Mouse (Mus musculus) liver, embryonic 14.5 days (tissue): Measurements from ENCODE around the gene Gm28038. TPM values are rescaled to one million over a fixed set of nuclear protein-coding genes. Genes with fewer than 3 reads are reported as not detected.

ENCODE experiments used
- ATAC-seq: fragments of 200-750 bp; cut with Nextera tagmentation; 2 replicates; pipeline ENCODE4 v1.8.0; 2017; ENCODE audit warnings: moderate number of reproducible peaks, mild to moderate bottlenecking, moderate library complexity; ENCODE audit not compliant: insufficient read depth
- DNase-seq, 3 experiments: peaks; one replicate each; pipeline ENCODE4 v3.0.0-alpha.2; 2012 to 2013; ENCODE audit warnings: low read depth in 3 of 3, low spot score in 3 of 3
- H3K27ac ChIP-seq: fragments of 300-500 bp; sonication (generic); 2 replicates; pipeline ENCODE4 v1.5.1; 2014; ENCODE audit warnings: moderate library complexity, mild to moderate bottlenecking, control low read depth, inconsistent platforms
- H3K27me3 ChIP-seq: fragments of 300-500 bp; sonication (generic); 2 replicates; pipeline ENCODE4 v1.6.1; 2014; ENCODE audit warnings: mild to moderate bottlenecking, low read length, moderate library complexity; ENCODE audit not compliant: control insufficient read depth, insufficient read depth
- H3K36me3 ChIP-seq: fragments of 300-500 bp; sonication (generic); replicated peaks from 2 replicates; pipeline ENCODE4 v1.6.1; 2014; ENCODE audit warnings: low read depth; ENCODE audit not compliant: control insufficient read depth, insufficient read depth
- H3K4me1 ChIP-seq, 2 experiments: fragments of 200-500 bp in 1 of 2; fragments of 300-500 bp in 1 of 2; sonication (generic) in 1 of 2; replicated peaks; 2 replicates each; pipeline ENCODE4 v1.6.1; 2012 to 2014; ENCODE audit warnings: antibody characterized with exemption in 1 of 2, inconsistent platforms in 1 of 2, low read length in 1 of 2; ENCODE audit not compliant: control insufficient read depth in 2 of 2, insufficient read depth in 2 of 2
- H3K4me2 ChIP-seq: fragments of 300-500 bp; sonication (generic); 2 replicates; pipeline ENCODE4 v1.6.1; 2014; ENCODE audit warnings: low read depth, mild to moderate bottlenecking, control low read depth, moderate library complexity
- H3K4me3 ChIP-seq, 2 experiments: fragments of 200-500 bp in 1 of 2; fragments of 300-500 bp in 1 of 2; sonication (generic) in 1 of 2; 2 replicates each; pipeline ENCODE4 v1.5.1; 2012 to 2014; ENCODE audit warnings: low read depth in 2 of 2, low read length in 2 of 2, mild to moderate bottlenecking in 2 of 2, control low read depth in 1 of 2, inconsistent platforms in 1 of 2, moderate library complexity in 1 of 2; ENCODE audit not compliant: insufficient read depth in 1 of 2
- H3K9ac ChIP-seq: fragments of 300-500 bp; sonication (generic); replicated peaks from 2 replicates; pipeline ENCODE4 v1.6.1; 2014; ENCODE audit warnings: mild to moderate bottlenecking, control low read depth, moderate library complexity
- H3K9me3 ChIP-seq: fragments of 300-500 bp; sonication (generic); 2 replicates; pipeline ENCODE4 v1.6.1; 2016; ENCODE audit warnings: low read length, mixed read lengths; ENCODE audit not compliant: control insufficient read depth
- CTCF ChIP-seq: IDR thresholded peaks from 2 replicates; pipeline ENCODE4 v1.5.1; 2016; ENCODE audit warnings: antibody characterized with exemption, low read depth, control low read depth
- EP300 ChIP-seq: IDR thresholded peaks from 2 replicates; pipeline ENCODE4 v1.6.1; 2016; ENCODE audit warnings: antibody characterized with exemption, low read depth
- WGBS: fragments of 180-500 bp; shearing (Covaris S2); extraction: QIAGEN DNeasy Blood & Tissue Kit; methylation state at CpG from one replicate; pipeline ENCODE4 v1.1.7; 2014; ENCODE audit not compliant: insufficient replicate concordance; 5-methylcytosine and 5-hydroxymethylcytosine counted together
- polyA plus RNA-seq, 2 experiments: library from polyadenylated mRNA; depleted of rRNA in 1 of 2; stranded (reverse) in 1 of 2; unstranded in 1 of 2; fragments of >200 nt; fragmentation: Nextera tagmentation in 1 of 2; extraction: Ambion mirVana in 1 of 2; gene quantifications; 2 replicates each; pipeline versions ENCODE4 v1.2.1 to v1.2.3; 2012 to 2014

Gene Gm28038
- polyA plus RNA-seq, 2 experiments = not detected

DNA sequence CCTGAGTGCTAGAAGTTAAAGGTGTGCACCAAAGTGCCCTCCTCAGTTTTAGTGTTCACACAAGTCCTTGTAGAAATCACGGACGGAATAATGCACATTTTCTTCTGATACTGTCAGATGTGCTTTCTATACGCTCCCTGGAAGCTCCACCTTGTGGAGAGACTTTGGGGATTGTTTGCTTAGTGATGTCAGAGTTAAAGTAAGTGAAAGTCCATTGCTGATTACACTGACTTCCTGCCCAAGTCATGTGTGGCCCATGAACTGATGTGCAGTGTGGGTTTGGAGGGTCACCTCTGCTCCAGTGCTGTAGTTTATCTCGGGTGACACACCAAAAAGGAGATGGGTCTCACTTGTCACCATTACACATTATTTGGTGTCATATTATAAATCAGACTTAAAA, 38.4 kb downstream of the Gm28038 start:
- no peak overlapping the region for H3K4me2 ChIP-seq
- no peak overlapping the region for H3K9ac ChIP-seq
- no peak for TF ChIP-seq EP300
- no peak for TF ChIP-seq CTCF
- no peak overlapping the region for H3K4me3 ChIP-seq
- ATAC-seq = peak; percentile 51; the same call in 1 of the 2 replicates
- WGBS = 74% methylated on average over 4 of the region's 4 CpGs
- peak in 1 of 3 experiments; percentile 11 for DNase-seq
- H3K9me3 ChIP-seq = no peaks in the 10 kb centered on the region
- H3K27me3 ChIP-seq = no peaks in the 10 kb centered on the region
- H3K36me3 ChIP-seq = peaks cover 49% of the 10 kb centered on the region
- H3K27ac ChIP-seq = no peak overlapping the region
- H3K4me1 ChIP-seq = no peaks in the 10 kb centered on the region

DNA sequence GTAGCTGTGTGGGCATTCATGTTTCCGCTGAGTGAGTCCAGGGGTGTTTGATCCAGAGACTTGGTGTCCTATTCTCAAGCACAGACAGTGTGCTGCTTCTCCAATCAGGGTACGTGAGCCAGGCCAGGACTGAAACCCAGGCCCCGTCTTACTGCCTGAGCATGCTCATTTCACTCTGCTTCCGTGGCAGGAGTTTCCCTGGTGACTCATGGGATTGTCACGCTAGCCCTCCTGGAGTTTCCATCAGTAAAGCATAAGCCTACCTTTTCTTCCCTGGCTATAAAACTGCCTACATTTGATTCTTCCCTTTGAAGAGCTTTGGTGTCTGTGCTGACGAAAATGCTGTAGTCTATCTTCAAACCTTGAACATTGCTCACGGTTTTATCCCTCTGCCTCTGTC, 42.3 kb downstream of the Gm28038 start:
- TF ChIP-seq EP300 (no peak), CTCF (no peak)
- DNase-seq = no peak
- no peak overlapping the region for H3K9ac ChIP-seq
- H3K4me2 ChIP-seq = no peak overlapping the region
- H3K4me1 ChIP-seq = no peaks in the 10 kb centered on the region
- H3K9me3 ChIP-seq = no peaks in the 10 kb centered on the region
- peaks cover 48% of the 10 kb centered on the region for H3K36me3 ChIP-seq
- H3K27me3 ChIP-seq = no peaks in the 10 kb centered on the region
- no peak overlapping the region for H3K27ac ChIP-seq
- ATAC-seq = no peak
- WGBS = 79% methylated on average over 7 of the region's 7 CpGs
- no peak overlapping the region for H3K4me3 ChIP-seq

GRCm38 (mm10) chr2:30325296-30325695, 44.5 kb downstream of the Gm28038 start:
- TF ChIP-seq CTCF (no peak), EP300 (no peak)
- peaks cover 60% of the 10 kb centered on the region for H3K36me3 ChIP-seq
- DNase-seq = no peak

DNA sequence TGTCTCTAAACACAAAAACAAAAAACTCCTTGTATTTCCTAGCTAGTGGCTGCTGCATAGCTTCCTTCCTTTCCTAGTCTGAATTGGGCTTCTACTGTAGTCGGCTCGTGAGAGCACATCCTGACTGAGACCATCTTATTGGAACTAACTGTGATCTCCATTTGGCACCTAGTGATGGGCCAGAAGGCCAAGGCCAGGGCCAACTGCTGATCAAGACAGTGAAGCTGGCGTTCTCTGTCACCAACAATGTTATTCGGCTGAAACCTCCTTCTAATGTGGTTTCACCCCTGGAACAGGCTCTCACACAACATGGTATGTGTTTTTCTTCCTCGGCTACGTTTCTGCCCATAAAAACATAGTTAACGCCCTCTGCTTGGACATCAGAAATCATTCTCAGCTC, 46.4 kb downstream of the Gm28038 start:
- Histone ChIP-seq H3K9ac (no peak overlapping the region), H3K4me2 (no peak overlapping the region)

More at GRCm38 (mm10) chr2:30325296-30325695, 44.5 kb downstream of the Gm28038 start:
- H3K4me1 ChIP-seq = no peaks in the 10 kb centered on the region
- H3K4me3 ChIP-seq = no peak overlapping the region
- WGBS = 82% methylated on average over 5 of the region's 5 CpGs
- no peaks in the 10 kb centered on the region for H3K9me3 ChIP-seq
- no peak overlapping the region for H3K9ac ChIP-seq
- no peaks in the 10 kb centered on the region for H3K27me3 ChIP-seq
- no peak overlapping the region for H3K4me2 ChIP-seq
- no peak overlapping the region for H3K27ac ChIP-seq
- no peak for ATAC-seq

DNA sequence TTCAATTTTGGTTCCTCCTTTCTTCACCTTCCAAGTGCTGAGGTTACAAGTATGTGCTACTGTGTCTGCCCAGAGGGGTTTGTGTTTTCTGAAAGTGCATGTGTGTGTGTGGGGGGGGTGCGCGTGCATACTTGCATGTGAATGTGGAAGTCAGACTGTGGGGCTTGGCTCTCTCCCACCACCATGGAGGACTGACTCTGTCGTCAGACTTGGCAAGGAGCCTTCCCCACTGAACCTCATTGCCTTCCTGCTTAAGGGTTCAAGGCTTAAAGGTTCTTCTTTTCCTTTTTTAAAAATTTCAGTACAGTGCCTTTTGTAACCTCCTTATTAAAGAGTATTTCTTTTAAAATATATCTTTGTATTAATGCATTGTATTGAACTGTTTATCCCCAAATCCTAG, 47.9 kb downstream of the Gm28038 start:
- peaks cover 77% of the 10 kb centered on the region for H3K36me3 ChIP-seq
- H3K9ac ChIP-seq = no peak overlapping the region
- TF ChIP-seq CTCF = no peak
- TF ChIP-seq EP300 = no peak
- no peak overlapping the region for H3K27ac ChIP-seq
- H3K27me3 ChIP-seq = no peaks in the 10 kb centered on the region
- no peaks in the 10 kb centered on the region for H3K9me3 ChIP-seq
- no peaks in the 10 kb centered on the region for H3K4me1 ChIP-seq
- DNase-seq (no peak), ATAC-seq (no peak)
- H3K4me3 ChIP-seq = no peak overlapping the region
- no peak overlapping the region for H3K4me2 ChIP-seq
- WGBS = 80% methylated on average over 3 of the region's 3 CpGs

More for the DNA sequence above, 46.4 kb downstream of the Gm28038 start:
- TF ChIP-seq EP300 (no peak), CTCF (no peak)
- H3K4me1 ChIP-seq = no peaks in the 10 kb centered on the region
- peaks cover 77% of the 10 kb centered on the region for H3K36me3 ChIP-seq
- whole genome bisulfite sequencing = 76% methylated on average over 7 of the region's 7 CpGs
- H3K27ac ChIP-seq = no peak overlapping the region
- DNase-seq (no peak), ATAC-seq (no peak)
- no peaks in the 10 kb centered on the region for H3K9me3 ChIP-seq
- H3K27me3 ChIP-seq = no peaks in the 10 kb centered on the region
- no peak overlapping the region for H3K4me3 ChIP-seq
